ENCODE assay signal across 12 mouse cellular contexts in the genomic region with DNA sequence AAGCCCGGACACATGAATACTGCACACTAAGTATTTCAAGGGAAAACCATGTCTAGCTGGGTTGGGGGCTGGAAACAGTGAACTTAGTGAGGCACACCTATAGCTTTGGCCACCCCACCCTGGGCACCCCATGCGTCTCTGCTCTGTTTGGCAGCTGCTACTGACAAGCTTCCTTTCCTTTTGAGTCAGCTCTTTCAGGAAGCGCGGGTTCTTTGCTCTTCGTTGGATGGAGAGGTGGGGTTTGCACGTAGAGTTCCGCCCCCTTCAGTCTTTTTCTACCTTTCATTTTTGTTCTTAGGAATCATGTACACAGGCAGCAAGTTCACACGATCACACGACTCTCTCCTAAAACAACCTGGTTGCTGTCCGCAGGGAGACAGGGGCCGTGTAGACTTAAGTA.
"Had no signal": no experiment of that assay in that cellular context is flagged by ENCODE, and none has a peak within 500 bp of the region (broad histone marks: within the 10 kb centered on the region; RNA-seq: fewer than 3 reads in every experiment).

No protein-coding gene starts in this region.

- H3K27ac ChIP-seq: limb, embryonic 15.5 days; liver, embryonic 12.5 days; midbrain, embryonic 12.5 days; neural tube, embryonic 15.5 days had no signal

- H3K9me3 ChIP-seq: limb, embryonic 15.5 days; liver, embryonic 12.5 days; midbrain, embryonic 12.5 days; neural tube, embryonic 15.5 days had no signal

- H3K27me3 ChIP-seq: limb, embryonic 15.5 days; liver, embryonic 12.5 days; midbrain, embryonic 12.5 days; neural tube, embryonic 15.5 days had no signal

- H3K9ac ChIP-seq: limb, embryonic 15.5 days; liver, embryonic 12.5 days; lung, embryonic 14.5 days; midbrain, embryonic 12.5 days; neural tube, embryonic 15.5 days had no signal

- DNase-seq: kidney, postnatal 25 days; layer of hippocampus, adult 9-11 months; layer of hippocampus, postnatal 36 days; lung, embryonic 14.5 days; right cerebral cortex, adult 18-20 months; right cerebral cortex, postnatal 25 days; thymus, postnatal 4 days had no signal

- H3K36me3 ChIP-seq: limb, embryonic 15.5 days; liver, embryonic 12.5 days; midbrain, embryonic 12.5 days; neural tube, embryonic 15.5 days had no signal

- H3K4me2 ChIP-seq: limb, embryonic 15.5 days; liver, embryonic 12.5 days; lung, embryonic 14.5 days; midbrain, embryonic 12.5 days; neural tube, embryonic 15.5 days had no signal

- ATAC-seq: liver, embryonic 12.5 days; midbrain, embryonic 16.5 days had no signal

- H3K4me3 ChIP-seq: limb, embryonic 15.5 days; liver, embryonic 12.5 days; midbrain, embryonic 12.5 days; neural tube, embryonic 15.5 days had no signal
